Mouse (Mus musculus) heart, embryonic 11.5 days (tissue): ENCODE results near the gene Anxa3. TPM values are rescaled to one million over a fixed set of nuclear protein-coding genes. Genes with fewer than 3 reads are reported as not detected.

Experiments used
- ATAC-seq: fragments of 200-750 bp; cut with Nextera tagmentation; replicated peaks from 2 replicates; pipeline ENCODE4 v1.8.0; 2017; ENCODE audit warnings: moderate library complexity; ENCODE audit not compliant: insufficient number of reproducible peaks, low FRiP score, low TSS enrichment
- H3K27ac ChIP-seq: fragments of 300-500 bp; sonication (generic); 2 replicates; pipeline ENCODE4 v1.5.1; 2014; ENCODE audit warnings: mild to moderate bottlenecking, low read depth, low read length
- H3K27me3 ChIP-seq: fragments of 300-500 bp; sonication (generic); 2 replicates; pipeline ENCODE4 v1.6.1; 2014; ENCODE audit warnings: mild to moderate bottlenecking, low read length, mixed read lengths; ENCODE audit not compliant: control insufficient read depth, insufficient read depth
- H3K36me3 ChIP-seq: fragments of 300-500 bp; sonication (generic); 2 replicates; pipeline ENCODE4 v1.6.1; 2014; ENCODE audit warnings: mild to moderate bottlenecking, low read length, moderate library complexity, mixed read lengths; ENCODE audit not compliant: control insufficient read depth, insufficient read depth
- H3K4me1 ChIP-seq: fragments of 300-500 bp; sonication (generic); 2 replicates; pipeline ENCODE4 v1.6.1; 2014; ENCODE audit warnings: low read length; ENCODE audit not compliant: control insufficient read depth, insufficient read depth
- H3K4me2 ChIP-seq: fragments of 300-500 bp; sonication (generic); 2 replicates; pipeline ENCODE4 v1.6.1; 2014; ENCODE audit warnings: mild to moderate bottlenecking, moderate library complexity
- H3K4me3 ChIP-seq: fragments of 300-500 bp; sonication (generic); 2 replicates; pipeline ENCODE4 v1.5.1; 2014; ENCODE audit warnings: low read depth, low read length
- H3K9ac ChIP-seq: fragments of 300-500 bp; sonication (generic); 2 replicates; pipeline ENCODE4 v1.6.1; 2014; ENCODE audit warnings: mild to moderate bottlenecking, low read depth, low read length, moderate library complexity
- H3K9me3 ChIP-seq: fragments of 300-500 bp; sonication (generic); replicated peaks from 2 replicates; pipeline ENCODE4 v1.6.1; 2016; ENCODE audit warnings: low read length; ENCODE audit not compliant: control insufficient read depth
- WGBS: fragments of 180-500 bp; shearing (Covaris S2); extraction: QIAGEN DNeasy Blood & Tissue Kit; methylation state at CpG from one replicate; pipeline ENCODE4 v1.1.7; 2014; ENCODE audit not compliant: insufficient replicate concordance; 5-methylcytosine and 5-hydroxymethylcytosine counted together
- polyA plus RNA-seq: library from polyadenylated mRNA; unstranded; fragments of >200 nt; fragmentation: Nextera tagmentation; extraction: Ambion mirVana; gene quantifications from 2 replicates; pipeline ENCODE4 v1.2.1, GENCODE M21; 2014

Anxa3 gene
- 62.9 and 63.0 TPM in 2 replicates for polyA plus RNA-seq

GRCm38 (mm10) chr5:96792936-96793718 is at the start of gene Anxa3:
Gene Anxa3 (plus strand): TSS chr5:96793339.
- Histone ChIP-seq H3K9me3 (no peaks in the 10 kb centered on the region), H3K4me2 (peak within 1 kb of the TSS; percentile 85), H3K4me1 (no peaks in the 10 kb centered on the region), H3K4me3 (peak within 1 kb of the TSS; percentile 55), H3K36me3 (no peaks in the 10 kb centered on the region), H3K27ac (0 out of 2 replicates have a peak within 1 kb of the TSS, but pooled peaks have one; percentile 31), H3K9ac (peak within 1 kb of the TSS; percentile 71), H3K27me3 (no peaks in the 10 kb centered on the region)
- ATAC-seq, result peak; percentile 88
- 10% methylated on average over 22 of the region's 26 CpGs for WGBS

GRCm38 (mm10) chr5:96747195-96747984 is 45.7 kb upstream of the Anxa3 start:
- H3K27me3 ChIP-seq, result no peaks in the 10 kb centered on the region
- H3K36me3 ChIP-seq, result 0 out of 2 replicates have a peak, but pooled peaks cover 3% of the 10 kb centered on the region
- no peak overlapping the region for H3K9ac ChIP-seq
- no peak overlapping the region for H3K27ac ChIP-seq
- H3K4me2 ChIP-seq, result no peak overlapping the region
- no peak for ATAC-seq
- no peaks in the 10 kb centered on the region for H3K9me3 ChIP-seq
- H3K4me3 ChIP-seq, result no peak overlapping the region
- H3K4me1 ChIP-seq, result peaks cover 8% of the 10 kb centered on the region; the same call in 1 of the 2 replicates
- 71% methylated on average over 8 of the region's 8 CpGs for WGBS

- no peak overlapping the region for H3K4me2 ChIP-seq
- H3K36me3 ChIP-seq, result no peaks in the 10 kb centered on the region
- H3K9ac ChIP-seq, result no peak overlapping the region
- H3K4me3 ChIP-seq, result no peak overlapping the region
- 83% methylated on average over 7 of the region's 7 CpGs for WGBS
- ATAC-seq, result no peak
- H3K4me1 ChIP-seq, result no peaks in the 10 kb centered on the region
- H3K9me3 ChIP-seq, result no peaks in the 10 kb centered on the region
- no peaks in the 10 kb centered on the region for H3K27me3 ChIP-seq
- H3K27ac ChIP-seq, result no peak overlapping the region
Observed at GRCm38 (mm10) chr5:96757615-96758014, 35.5 kb upstream of the Anxa3 start.

- Histone ChIP-seq H3K9ac (no peak overlapping the region), H3K4me2 (no peak overlapping the region), H3K4me3 (no peak overlapping the region), H3K36me3 (no peaks in the 10 kb centered on the region), H3K4me1 (no peaks in the 10 kb centered on the region), H3K9me3 (no peaks in the 10 kb centered on the region), H3K27ac (no peak overlapping the region), H3K27me3 (no peaks in the 10 kb centered on the region)
- ATAC-seq, result no peak
- WGBS, result 76% methylated on average over 1 of the region's 1 CpGs
Observed at GRCm38 (mm10) chr5:96762021-96762420, 31.1 kb upstream of the Anxa3 start.

- Histone ChIP-seq H3K4me1 (no peaks in the 10 kb centered on the region), H3K27ac (no peak overlapping the region), H3K9ac (no peak overlapping the region), H3K4me2 (no peak overlapping the region), H3K27me3 (no peaks in the 10 kb centered on the region), H3K36me3 (no peaks in the 10 kb centered on the region), H3K4me3 (no peak overlapping the region), H3K9me3 (no peaks in the 10 kb centered on the region)
- 68% methylated on average over 10 of the region's 10 CpGs for WGBS
- ATAC-seq, result no peak
Observed at GRCm38 (mm10) chr5:96768846-96769471, 24.2 kb upstream of the Anxa3 start.

DNA sequence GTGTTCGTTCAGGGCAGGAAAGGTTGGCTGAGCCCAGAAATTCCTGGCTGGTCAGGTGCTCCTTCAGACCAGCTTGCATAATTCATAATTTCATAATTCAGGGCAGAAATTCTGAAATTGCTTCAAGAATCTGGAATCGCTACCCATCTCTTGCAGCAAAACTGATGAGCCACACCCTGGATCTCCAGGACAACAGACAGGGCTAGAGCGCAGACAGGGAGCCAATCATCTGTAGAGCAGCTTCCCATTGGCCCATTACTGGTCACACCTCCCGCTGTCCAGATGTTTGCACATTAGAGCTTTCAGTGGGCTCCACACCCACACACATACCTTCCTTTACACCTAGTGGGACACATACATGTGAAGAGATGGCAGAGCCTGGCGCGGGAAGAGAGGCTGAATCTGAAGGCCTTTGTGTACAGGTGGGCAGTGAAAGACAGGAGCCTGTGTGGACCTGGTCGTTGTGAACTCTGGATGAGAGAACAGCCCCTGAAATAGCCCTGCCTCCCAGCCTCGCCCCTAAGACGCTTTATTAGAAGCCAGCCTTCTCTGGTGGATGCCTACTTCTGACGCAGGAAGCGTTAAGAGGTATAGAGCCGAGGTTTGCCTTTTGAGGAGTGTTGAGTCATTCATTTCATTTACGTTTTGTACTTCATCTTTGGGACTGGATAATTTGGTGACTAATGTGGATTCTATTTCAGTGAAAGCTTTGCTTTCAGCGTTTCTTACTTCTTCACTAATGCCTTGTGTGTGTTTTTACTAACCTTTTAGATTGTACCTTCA is 9.4 kb upstream of the Anxa3 start:
- Histone ChIP-seq H3K4me2 (no peak overlapping the region), H3K9me3 (no peaks in the 10 kb centered on the region), H3K27ac (no peak overlapping the region), H3K27me3 (no peaks in the 10 kb centered on the region), H3K4me1 (no peaks in the 10 kb centered on the region), H3K9ac (no peak overlapping the region), H3K36me3 (0 out of 2 replicates have a peak, but pooled peaks cover 4% of the 10 kb centered on the region), H3K4me3 (no peak overlapping the region)
- 76% methylated on average over 14 of the region's 14 CpGs for WGBS
- ATAC-seq, result no peak

DNA sequence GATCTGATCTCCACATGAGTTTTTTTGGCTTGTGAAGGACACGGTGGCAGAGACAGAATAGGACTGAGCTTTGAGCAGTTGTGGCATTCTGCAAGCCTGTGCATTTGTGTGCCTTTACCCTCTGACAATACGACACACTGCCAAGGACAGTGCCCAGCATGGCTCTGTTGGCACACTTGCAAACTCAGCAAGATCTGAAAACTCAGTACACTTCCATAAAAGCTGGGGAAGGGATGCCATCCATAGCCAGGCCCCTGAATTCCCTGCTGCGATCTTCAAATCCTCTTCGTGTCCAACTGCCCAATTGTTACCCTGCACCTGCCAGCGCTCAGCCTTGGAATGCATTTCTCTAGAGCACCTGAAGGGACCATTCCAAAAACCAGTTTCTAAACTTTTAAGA is 8.0 kb upstream of the Anxa3 start:
- no peak for ATAC-seq
- no peak overlapping the region for H3K27ac ChIP-seq
- no peak overlapping the region for H3K9ac ChIP-seq
- H3K27me3 ChIP-seq, result no peaks in the 10 kb centered on the region
- 86% methylated on average over 5 of the region's 5 CpGs for WGBS
- H3K4me2 ChIP-seq, result no peak overlapping the region
- H3K4me3 ChIP-seq, result no peak overlapping the region
- no peaks in the 10 kb centered on the region for H3K4me1 ChIP-seq
- 0 out of 2 replicates have a peak, but pooled peaks cover 4% of the 10 kb centered on the region for H3K36me3 ChIP-seq
- H3K9me3 ChIP-seq, result no peaks in the 10 kb centered on the region

DNA sequence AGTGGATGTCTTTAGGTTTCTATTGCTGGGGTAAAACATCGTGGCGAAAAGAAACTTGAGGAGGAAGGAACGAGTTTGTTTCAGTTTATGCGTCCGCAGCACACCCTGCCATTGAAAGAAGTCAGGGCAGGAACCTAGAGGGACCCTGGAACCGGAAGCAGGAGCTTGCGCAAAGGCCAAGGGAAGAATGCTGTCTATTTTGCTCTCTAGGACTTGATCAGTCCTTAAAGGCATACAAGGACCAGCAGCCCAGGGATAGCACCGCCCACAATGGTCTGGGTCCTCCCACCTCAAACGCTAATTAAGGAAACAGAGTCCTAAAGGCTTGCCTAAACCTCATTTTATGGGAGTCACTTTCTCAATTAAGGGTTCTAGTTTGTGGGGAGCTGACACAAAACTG is 717 bp upstream of the Anxa3 start:
- Histone ChIP-seq H3K4me1 (no peaks in the 10 kb centered on the region), H3K9me3 (no peaks in the 10 kb centered on the region), H3K4me3 (no peak overlapping the region), H3K36me3 (no peaks in the 10 kb centered on the region), H3K9ac (no peak overlapping the region), H3K27me3 (no peaks in the 10 kb centered on the region), H3K4me2 (peak overlapping the region; percentile 5; the same call in 1 of the 2 replicates), H3K27ac (no peak overlapping the region)
- ATAC-seq, result no peak
- 63% methylated on average over 9 of the region's 9 CpGs for WGBS
